In genomic region chr5:148314931-148315330, GRCm38 (mm10) we compare ENCODE assay signal across 25 mouse cellular contexts.
DNase-seq lines count a peak whose midpoint lies in the region; ATAC-seq lines count a peak whose summit lies in the region.
"Had no signal": no experiment of that assay in that cellular context is flagged by ENCODE, and none has a peak within 500 bp of the region (broad histone marks: within the 10 kb centered on the region; RNA-seq: fewer than 3 reads in every experiment).

No protein-coding gene starts in this region.

- H3K4me1 ChIP-seq in forebrain, embryonic 16.5 days (replicated peaks; ENCODE audit: control insufficient read depth, insufficient read depth, low read length), result no peaks in the 10 kb centered on the region
- H3K4me1 ChIP-seq: forebrain, embryonic 10.5 days; heart, embryonic 13.5 days had no signal

- no peak for ATAC-seq in forebrain, embryonic 16.5 days
- ATAC-seq: forebrain, embryonic 14.5 days; hindbrain, postnatal 0 days; inflammation-experienced regulatory T-cells, adult 6 months; intestine, embryonic 16.5 days; Patski had no signal

- H3K9me3 ChIP-seq in forebrain, embryonic 16.5 days (ENCODE audit: control insufficient read depth, low read length), result no peaks in the 10 kb centered on the region
- H3K9me3 ChIP-seq: forebrain, embryonic 10.5 days; heart, embryonic 13.5 days had no signal

- H3K27ac ChIP-seq in forebrain, embryonic 16.5 days (ENCODE audit: low read length), result no peak overlapping the region
- H3K27ac ChIP-seq: forebrain, embryonic 10.5 days; heart, embryonic 13.5 days; hindbrain, embryonic 14.5 days; hindbrain, postnatal 0 days had no signal

- 91% methylated on average over 5 of the region's 5 CpGs for WGBS in forebrain, embryonic 16.5 days

- H3K9ac ChIP-seq in forebrain, embryonic 16.5 days (replicated peaks; ENCODE audit: low read depth, low read length), result no peak overlapping the region
- H3K9ac ChIP-seq: heart, embryonic 13.5 days; hindbrain, embryonic 14.5 days had no signal

- H3K27me3 ChIP-seq in forebrain, embryonic 16.5 days (replicated peaks; ENCODE audit: control insufficient read depth, insufficient read depth, low read length), result no peaks in the 10 kb centered on the region
- H3K27me3 ChIP-seq: CH12.LX; heart, embryonic 13.5 days; Patski had no signal

- H3K4me2 ChIP-seq in forebrain, embryonic 16.5 days (ENCODE audit: low read length), result no peak overlapping the region
- H3K4me2 ChIP-seq: heart, embryonic 13.5 days; hindbrain, embryonic 14.5 days had no signal

- peak; percentile 87 for DNase-seq in adrenal gland, adult 2 months
- no peak for DNase-seq in adrenal gland, postnatal 4 days (ENCODE audit: low spot score in 2 of 2)
- peak; percentile 83 for DNase-seq in adrenal gland, adult 8-10 months
- peak; percentile 73 for DNase-seq in adrenal gland, postnatal 14 days
- DNase-seq in thymus, postnatal 4 days, result no peak
- DNase-seq: B cell, adult 2 months; cerebellum, adult 18-20 months; cerebellum, adult 9-10 months; cerebellum, postnatal 14 days; gastrocnemius, postnatal 25 days; heart, adult 18-20 months; heart, postnatal 14 days; heart, postnatal 4 days; kidney, adult 18-20 months had no signal

- 0 out of 2 replicates have a peak, but pooled peaks cover 3% of the 10 kb centered on the region for H3K36me3 ChIP-seq in forebrain, embryonic 16.5 days (ENCODE audit: control insufficient read depth, insufficient read depth)
- H3K36me3 ChIP-seq: forebrain, embryonic 10.5 days; G1E had no signal

- H3K4me3 ChIP-seq in forebrain, embryonic 16.5 days (replicated peaks; ENCODE audit: low read length), result no peak overlapping the region
- H3K4me3 ChIP-seq: forebrain, embryonic 10.5 days; heart, embryonic 13.5 days had no signal

Comparison
In these comparisons a context has a peak if more than half of its experiments do, and no peak if none do; other contexts are left out.
1. DNase-seq: peak in adrenal gland, adult 2 months (single experiment), adrenal gland, adult 8-10 months (single experiment) and adrenal gland, postnatal 14 days (single experiment); none in adrenal gland, postnatal 4 days (0 of 2) and thymus, postnatal 4 days (single experiment).